Mouse (Mus musculus) cerebellum, adult (tissue): ENCODE measurements around the gene Fem1a.
A peak's percentile ranks its signal among the peaks of the same experiment; 100 is the strongest.
"Not testable (repeated sequence)": the region's sequence is repeated elsewhere in the genome, so short reads cannot be mapped to it uniquely, and the experiment has no call there.

Experiments
- ATAC-seq: cut with Nextera tagmentation; 2 replicates; pipeline ENCODE4 v1.9.2; 2017; ENCODE audit warnings: mild to moderate bottlenecking, moderate library complexity, mixed read lengths; ENCODE audit not compliant: insufficient number of reproducible peaks, low FRiP score, low TSS enrichment

Gene Fem1a

GRCm38 (mm10) chr17:56254695-56255094 lies 1.9 kb upstream of the Fem1a start:
- ATAC-seq = no peak

- no peak for ATAC-seq
Measured at GRCm38 (mm10) chr17:56255429-56255828, 1.2 kb upstream of the Fem1a start.

GRCm38 (mm10) chr17:56255863-56256238 lies 759 bp upstream of the Fem1a start:
- peak; percentile 86 for ATAC-seq

GRCm38 (mm10) chr17:56257181-56257894 lies 728 bp downstream of the Fem1a start:
- ATAC-seq = no peak

- ATAC-seq = not testable (repeated sequence)
Measured at GRCm38 (mm10) chr17:56258269-56258668, 1.7 kb downstream of the Fem1a start.

GRCm38 (mm10) chr17:56258812-56259211 lies 2.2 kb downstream of the Fem1a start:
- ATAC-seq = not testable (repeated sequence)

GRCm38 (mm10) chr17:56259301-56260037 lies 2.9 kb downstream of the Fem1a start:
- ATAC-seq = no peak

- no peak for ATAC-seq
Measured at GRCm38 (mm10) chr17:56261166-56261565, 4.6 kb downstream of the Fem1a start.

GRCm38 (mm10) chr17:56262645-56263094 lies 6.1 kb downstream of the Fem1a start:
- ATAC-seq = no peak

- ATAC-seq = peak; percentile 63
Measured at GRCm38 (mm10) chr17:56264020-56264419, 7.4 kb downstream of the Fem1a start.

- no peak for ATAC-seq
Measured at GRCm38 (mm10) chr17:56265011-56265410, 8.4 kb downstream of the Fem1a start.

GRCm38 (mm10) chr17:56265869-56266268 lies 9.3 kb downstream of the Fem1a start:
- no peak for ATAC-seq

GRCm38 (mm10) chr17:56266271-56266670 lies 9.7 kb downstream of the Fem1a start:
- ATAC-seq = no peak

GRCm38 (mm10) chr17:56269153-56269630 lies 12.6 kb downstream of the Fem1a start:
- peak; percentile 90 for ATAC-seq

GRCm38 (mm10) chr17:56269741-56270140 lies 13.1 kb downstream of the Fem1a start:
- ATAC-seq = peak; percentile 27; the same call in 1 of the 2 replicates

GRCm38 (mm10) chr17:56271609-56272253 lies 15.1 kb downstream of the Fem1a start:
- ATAC-seq = no peak

GRCm38 (mm10) chr17:56272644-56273043 lies 16.0 kb downstream of the Fem1a start:
- ATAC-seq = no peak

GRCm38 (mm10) chr17:56273482-56273881 lies 16.9 kb downstream of the Fem1a start:
- no peak for ATAC-seq

GRCm38 (mm10) chr17:56273986-56274385 lies 17.4 kb downstream of the Fem1a start:
- no peak for ATAC-seq

- no peak for ATAC-seq
Measured at GRCm38 (mm10) chr17:56275842-56276480, 19.4 kb downstream of the Fem1a start.
